Mouse (Mus musculus): ENCODE results near the gene Phxr2. TPM values are rescaled to one million over a fixed set of nuclear protein-coding genes. Genes with fewer than 3 reads are reported as not detected.
A peak's percentile ranks its signal among the peaks of the same experiment; 100 is the strongest.

The Phxr2 gene
- polyA plus RNA-seq, 1 experiment from 2014 or later, result not detected

- H3K27ac ChIP-seq, result no peak overlapping the region
These were observed 17.6 kb downstream of the Phxr2 start for GRCm38 (mm10) chr10:99108431-99108982.

GRCm38 (mm10) chr10:99107964-99108363 lies 18.2 kb downstream of the Phxr2 start, which contains the start of gene Galnt4:
TSS of gene Galnt4 (plus strand) at chr10:99108159.
- peaks cover 42% of the 10 kb centered on the region for H3K4me1 ChIP-seq (replicated peaks)
- H3K4me2 ChIP-seq (replicated peaks), result peak within 1 kb of the TSS; percentile 76
- peak within 1 kb of the TSS; percentile 91 for H3K27ac ChIP-seq
- peak within 1 kb of the TSS; percentile 76 for H3K4me3 ChIP-seq (replicated peaks)
- WGBS, result 0% methylated on average over 22 of the region's 22 CpGs
- no peaks in the 10 kb centered on the region for H3K9me3 ChIP-seq
- peaks cover 21% of the 10 kb centered on the region for H3K36me3 ChIP-seq
- peak; percentile 74 for ATAC-seq
- peak within 1 kb of the TSS; percentile 84 for H3K9ac ChIP-seq (replicated peaks)
- no peaks in the 10 kb centered on the region for H3K27me3 ChIP-seq

More at GRCm38 (mm10) chr10:99108431-99108982, 17.6 kb downstream of the Phxr2 start:
- Histone ChIP-seq H3K4me3 (replicated peaks) (peak overlapping the region; percentile 76), H3K9ac (replicated peaks) (peak overlapping the region; percentile 84), H3K4me2 (replicated peaks) (peak overlapping the region; percentile 76), H3K9me3 (no peaks in the 10 kb centered on the region), H3K4me1 (replicated peaks) (peaks cover 45% of the 10 kb centered on the region), H3K27me3 (no peaks in the 10 kb centered on the region), H3K36me3 (peaks cover 21% of the 10 kb centered on the region)
- 0 out of 2 replicates have a peak, but pooled peaks have one; percentile 3 for ATAC-seq
- 35% methylated on average over 12 of the region's 12 CpGs for WGBS

- peak; percentile 97 for ATAC-seq
- H3K4me1 ChIP-seq (replicated peaks), result peaks cover 42% of the 10 kb centered on the region
- peak within 1 kb of the TSS; percentile 76 for H3K4me2 ChIP-seq (replicated peaks)
- H3K27ac ChIP-seq, result peak within 1 kb of the TSS; percentile 91
- WGBS, result under 1% methylated on average over 93 of the region's 106 CpGs
- peaks cover 21% of the 10 kb centered on the region for H3K36me3 ChIP-seq
- H3K4me3 ChIP-seq (replicated peaks), result peak within 1 kb of the TSS; percentile 76
- H3K9ac ChIP-seq (replicated peaks), result peak within 1 kb of the TSS; percentile 84
- no peaks in the 10 kb centered on the region for H3K27me3 ChIP-seq
- no peaks in the 10 kb centered on the region for H3K9me3 ChIP-seq
These were observed 19.2 kb downstream of the Phxr2 start, which contains the start of gene Poc1b for GRCm38 (mm10) chr10:99106703-99107631. TSS of gene Poc1b (plus strand) at chr10:99107036.

- peak; percentile 1; the same call in 1 of the 2 replicates for ATAC-seq
- H3K27me3 ChIP-seq, result no peaks in the 10 kb centered on the region
- no peaks in the 10 kb centered on the region for H3K9me3 ChIP-seq
- 31% methylated on average over 8 of the region's 8 CpGs for WGBS
- peaks cover 20% of the 10 kb centered on the region for H3K36me3 ChIP-seq
- H3K4me2 ChIP-seq (replicated peaks), result peak overlapping the region; percentile 76
- H3K27ac ChIP-seq, result peak overlapping the region; percentile 91
- H3K4me3 ChIP-seq (replicated peaks), result peak overlapping the region; percentile 76
- H3K9ac ChIP-seq (replicated peaks), result peak overlapping the region; percentile 84
- peaks cover 40% of the 10 kb centered on the region for H3K4me1 ChIP-seq (replicated peaks)
These were observed 19.8 kb downstream of the Phxr2 start for GRCm38 (mm10) chr10:99106311-99106702.

GRCm38 (mm10) chr10:99105522-99105921 lies 20.6 kb downstream of the Phxr2 start:
- peaks cover 13% of the 10 kb centered on the region for H3K36me3 ChIP-seq
- H3K27ac ChIP-seq, result no peak overlapping the region
- peaks cover 33% of the 10 kb centered on the region for H3K4me1 ChIP-seq (replicated peaks)
- H3K4me3 ChIP-seq (replicated peaks), result no peak overlapping the region; the same call in 1 of the 2 replicates
- no peaks in the 10 kb centered on the region for H3K27me3 ChIP-seq
- no peaks in the 10 kb centered on the region for H3K9me3 ChIP-seq
- H3K9ac ChIP-seq (replicated peaks), result no peak overlapping the region
- WGBS, result 84% methylated on average over 3 of the region's 3 CpGs
- no peak for ATAC-seq
- H3K4me2 ChIP-seq (replicated peaks), result no peak overlapping the region

GRCm38 (mm10) chr10:99097374-99097773 lies 28.8 kb downstream of the Phxr2 start:
- H3K9ac ChIP-seq (replicated peaks), result no peak overlapping the region
- H3K4me1 ChIP-seq (replicated peaks), result no peaks in the 10 kb centered on the region
- H3K9me3 ChIP-seq, result no peaks in the 10 kb centered on the region
- no peaks in the 10 kb centered on the region for H3K27me3 ChIP-seq
- no peak; the same call in 1 of the 2 replicates for ATAC-seq
- H3K4me3 ChIP-seq (replicated peaks), result no peak overlapping the region
- 76% methylated on average over 10 of the region's 10 CpGs for WGBS
- no peaks in the 10 kb centered on the region for H3K36me3 ChIP-seq
- H3K27ac ChIP-seq, result no peak overlapping the region
- no peak overlapping the region for H3K4me2 ChIP-seq (replicated peaks)

- Histone ChIP-seq H3K9me3 (no peaks in the 10 kb centered on the region), H3K9ac (replicated peaks) (no peak overlapping the region), H3K4me1 (replicated peaks) (no peaks in the 10 kb centered on the region), H3K27me3 (no peaks in the 10 kb centered on the region), H3K4me2 (replicated peaks) (no peak overlapping the region), H3K36me3 (no peaks in the 10 kb centered on the region), H3K4me3 (replicated peaks) (no peak overlapping the region), H3K27ac (no peak overlapping the region)
- ATAC-seq, result no peak
- 80% methylated on average over 2 of the region's 2 CpGs for WGBS
These were observed 31.0 kb downstream of the Phxr2 start for GRCm38 (mm10) chr10:99095114-99095513.

- Histone ChIP-seq H3K4me1 (replicated peaks) (no peaks in the 10 kb centered on the region), H3K27ac (no peak overlapping the region), H3K4me3 (replicated peaks) (no peak overlapping the region), H3K4me2 (replicated peaks) (no peak overlapping the region), H3K36me3 (no peaks in the 10 kb centered on the region), H3K9ac (replicated peaks) (no peak overlapping the region), H3K27me3 (no peaks in the 10 kb centered on the region), H3K9me3 (no peaks in the 10 kb centered on the region)
- ATAC-seq, result no peak
- WGBS, result 93% methylated on average over 2 of the region's 2 CpGs
These were observed 32.8 kb downstream of the Phxr2 start for GRCm38 (mm10) chr10:99093364-99093763.

- WGBS, result 82% methylated on average over 6 of the region's 6 CpGs
- no peaks in the 10 kb centered on the region for H3K4me1 ChIP-seq (replicated peaks)
- no peak overlapping the region for H3K9ac ChIP-seq (replicated peaks)
- no peaks in the 10 kb centered on the region for H3K9me3 ChIP-seq
- H3K4me3 ChIP-seq (replicated peaks), result no peak overlapping the region
- H3K27me3 ChIP-seq, result no peaks in the 10 kb centered on the region
- H3K4me2 ChIP-seq (replicated peaks), result no peak overlapping the region
- H3K27ac ChIP-seq, result no peak overlapping the region
- no peak for ATAC-seq
- no peaks in the 10 kb centered on the region for H3K36me3 ChIP-seq
These were observed 36.2 kb downstream of the Phxr2 start for GRCm38 (mm10) chr10:99089906-99090305.

- Histone ChIP-seq H3K27me3 (no peaks in the 10 kb centered on the region), H3K4me2 (replicated peaks) (no peak overlapping the region), H3K4me3 (replicated peaks) (no peak overlapping the region), H3K4me1 (replicated peaks) (no peaks in the 10 kb centered on the region), H3K9ac (replicated peaks) (no peak overlapping the region), H3K36me3 (no peaks in the 10 kb centered on the region), H3K27ac (no peak overlapping the region), H3K9me3 (no peaks in the 10 kb centered on the region)
- no peak for ATAC-seq
- WGBS, result 77% methylated on average over 6 of the region's 6 CpGs
These were observed 40.1 kb downstream of the Phxr2 start for GRCm38 (mm10) chr10:99086029-99086428.

- H3K9ac ChIP-seq (replicated peaks), result no peak overlapping the region
- ATAC-seq, result peak; percentile 60
- H3K4me3 ChIP-seq (replicated peaks), result no peak overlapping the region
- no peaks in the 10 kb centered on the region for H3K4me1 ChIP-seq (replicated peaks)
- H3K27me3 ChIP-seq, result no peaks in the 10 kb centered on the region
- peak overlapping the region; percentile 15; the same call in 1 of the 2 replicates for H3K4me2 ChIP-seq (replicated peaks)
- no peak overlapping the region for H3K27ac ChIP-seq
- 59% methylated on average over 6 of the region's 6 CpGs for WGBS
- no peaks in the 10 kb centered on the region for H3K9me3 ChIP-seq
- no peaks in the 10 kb centered on the region for H3K36me3 ChIP-seq
These were observed 40.9 kb downstream of the Phxr2 start for GRCm38 (mm10) chr10:99085240-99085587.
